Mouse (Mus musculus): ENCODE measurements around the gene Tmem151a. TPM values are rescaled to one million over a fixed set of nuclear protein-coding genes. Genes with fewer than 3 reads are reported as not detected.

The Tmem151a gene
- polyA plus RNA-seq (2014; fragmentation: Nextera tagmentation; extraction: Ambion mirVana), result 8.3 and 15.7 TPM in 2 replicates

- Histone ChIP-seq H3K4me3 (replicated peaks; ENCODE audit: low read depth, low read length) (peak within 1 kb of the TSS; percentile 52), H3K27me3 (ENCODE audit: control insufficient read depth, insufficient read depth, low read length) (peaks cover 59% of the 10 kb centered on the region), H3K9me3 (ENCODE audit: control insufficient read depth, low read length) (no peaks in the 10 kb centered on the region), H3K27ac (replicated peaks; ENCODE audit: low read depth, low read length) (no peak within 1 kb of the TSS), H3K4me2 (ENCODE audit: low read length) (peak within 1 kb of the TSS; percentile 73), H3K4me1 (ENCODE audit: control insufficient read depth, insufficient read depth, low read length) (peaks cover 15% of the 10 kb centered on the region; the same call in 1 of the 2 replicates), H3K9ac (replicated peaks; ENCODE audit: low read length) (peak within 1 kb of the TSS; percentile 65), H3K36me3 (ENCODE audit: control insufficient read depth, insufficient read depth, low read length) (peaks cover 6% of the 10 kb centered on the region; the same call in 1 of the 2 replicates)
- no peak for ATAC-seq (ENCODE audit: low FRiP score, low TSS enrichment)
- peak; percentile 48 for DNase-seq
- WGBS, result under 1% methylated on average over 69 of the region's 69 CpGs
These were observed at the start of gene Tmem151a for GRCm38 (mm10) chr19:5085145-5085863. Gene Tmem151a (minus strand): TSS chr19:5085531.

- Histone ChIP-seq H3K4me1 (ENCODE audit: control insufficient read depth, insufficient read depth, low read length) (no peaks in the 10 kb centered on the region), H3K9ac (replicated peaks; ENCODE audit: low read length) (no peak overlapping the region), H3K9me3 (ENCODE audit: control insufficient read depth, low read length) (no peaks in the 10 kb centered on the region), H3K27me3 (ENCODE audit: control insufficient read depth, insufficient read depth, low read length) (no peaks in the 10 kb centered on the region), H3K27ac (replicated peaks; ENCODE audit: low read depth, low read length) (no peak overlapping the region), H3K36me3 (ENCODE audit: control insufficient read depth, insufficient read depth, low read length) (peaks cover 33% of the 10 kb centered on the region), H3K4me2 (ENCODE audit: low read length) (no peak overlapping the region), H3K4me3 (replicated peaks; ENCODE audit: low read depth, low read length) (no peak overlapping the region)
- WGBS, result 83% methylated on average over 4 of the region's 4 CpGs
- DNase-seq, result no peak
- ATAC-seq (ENCODE audit: low FRiP score, low TSS enrichment), result no peak
These were observed 45.9 kb upstream of the Tmem151a start for GRCm38 (mm10) chr19:5131237-5131636.

- peaks cover 20% of the 10 kb centered on the region for H3K36me3 ChIP-seq (ENCODE audit: control insufficient read depth, insufficient read depth, low read length)
- 26% methylated on average over 1 of the region's 1 CpGs for WGBS
- no peak overlapping the region for H3K27ac ChIP-seq (replicated peaks; ENCODE audit: low read depth, low read length)
- no peak overlapping the region for H3K9ac ChIP-seq (replicated peaks; ENCODE audit: low read length)
- ATAC-seq (ENCODE audit: low FRiP score, low TSS enrichment) (no peak), DNase-seq (peak; percentile 27)
- no peaks in the 10 kb centered on the region for H3K4me1 ChIP-seq (ENCODE audit: control insufficient read depth, insufficient read depth, low read length)
- no peak overlapping the region for H3K4me3 ChIP-seq (replicated peaks; ENCODE audit: low read depth, low read length)
- H3K27me3 ChIP-seq (ENCODE audit: control insufficient read depth, insufficient read depth, low read length), result no peaks in the 10 kb centered on the region
- H3K4me2 ChIP-seq (ENCODE audit: low read length), result no peak overlapping the region
- H3K9me3 ChIP-seq (ENCODE audit: control insufficient read depth, low read length), result no peaks in the 10 kb centered on the region
These were observed 44.4 kb upstream of the Tmem151a start for GRCm38 (mm10) chr19:5129770-5130169.

GRCm38 (mm10) chr19:5124055-5124614 lies 38.8 kb upstream of the Tmem151a start:
- ATAC-seq (ENCODE audit: low FRiP score, low TSS enrichment) (no peak), DNase-seq (no peak)
- Histone ChIP-seq H3K27me3 (ENCODE audit: control insufficient read depth, insufficient read depth, low read length) (no peaks in the 10 kb centered on the region), H3K4me3 (replicated peaks; ENCODE audit: low read depth, low read length) (no peak overlapping the region), H3K9me3 (ENCODE audit: control insufficient read depth, low read length) (no peaks in the 10 kb centered on the region), H3K27ac (replicated peaks; ENCODE audit: low read depth, low read length) (no peak overlapping the region), H3K9ac (replicated peaks; ENCODE audit: low read length) (no peak overlapping the region), H3K36me3 (ENCODE audit: control insufficient read depth, insufficient read depth, low read length) (no peaks in the 10 kb centered on the region), H3K4me2 (ENCODE audit: low read length) (no peak overlapping the region), H3K4me1 (ENCODE audit: control insufficient read depth, insufficient read depth, low read length) (peaks cover 2% of the 10 kb centered on the region)
- 74% methylated on average over 7 of the region's 7 CpGs for whole genome bisulfite sequencing

- no peaks in the 10 kb centered on the region for H3K36me3 ChIP-seq (ENCODE audit: control insufficient read depth, insufficient read depth, low read length)
- no peak overlapping the region for H3K27ac ChIP-seq (replicated peaks; ENCODE audit: low read depth, low read length)
- H3K27me3 ChIP-seq (ENCODE audit: control insufficient read depth, insufficient read depth, low read length), result no peaks in the 10 kb centered on the region
- H3K4me2 ChIP-seq (ENCODE audit: low read length), result no peak overlapping the region
- 87% methylated on average over 3 of the region's 3 CpGs for WGBS
- peaks cover 5% of the 10 kb centered on the region for H3K4me1 ChIP-seq (ENCODE audit: control insufficient read depth, insufficient read depth, low read length)
- no peak overlapping the region for H3K9ac ChIP-seq (replicated peaks; ENCODE audit: low read length)
- DNase-seq (no peak), ATAC-seq (ENCODE audit: low FRiP score, low TSS enrichment) (no peak)
- no peak overlapping the region for H3K4me3 ChIP-seq (replicated peaks; ENCODE audit: low read depth, low read length)
- no peaks in the 10 kb centered on the region for H3K9me3 ChIP-seq (ENCODE audit: control insufficient read depth, low read length)
These were observed 37.9 kb upstream of the Tmem151a start for GRCm38 (mm10) chr19:5123241-5123640.

- 74% methylated on average over 10 of the region's 10 CpGs for WGBS
- no peak overlapping the region for H3K27ac ChIP-seq (replicated peaks; ENCODE audit: low read depth, low read length)
- DNase-seq (no peak), ATAC-seq (ENCODE audit: low FRiP score, low TSS enrichment) (no peak)
- no peaks in the 10 kb centered on the region for H3K9me3 ChIP-seq (ENCODE audit: control insufficient read depth, low read length)
- H3K27me3 ChIP-seq (ENCODE audit: control insufficient read depth, insufficient read depth, low read length), result no peaks in the 10 kb centered on the region
- no peak overlapping the region for H3K9ac ChIP-seq (replicated peaks; ENCODE audit: low read length)
- no peaks in the 10 kb centered on the region for H3K36me3 ChIP-seq (ENCODE audit: control insufficient read depth, insufficient read depth, low read length)
- no peak overlapping the region for H3K4me2 ChIP-seq (ENCODE audit: low read length)
- peaks cover 5% of the 10 kb centered on the region for H3K4me1 ChIP-seq (ENCODE audit: control insufficient read depth, insufficient read depth, low read length)
- H3K4me3 ChIP-seq (replicated peaks; ENCODE audit: low read depth, low read length), result no peak overlapping the region
These were observed 37.2 kb upstream of the Tmem151a start for GRCm38 (mm10) chr19:5122492-5122891.

DNA sequence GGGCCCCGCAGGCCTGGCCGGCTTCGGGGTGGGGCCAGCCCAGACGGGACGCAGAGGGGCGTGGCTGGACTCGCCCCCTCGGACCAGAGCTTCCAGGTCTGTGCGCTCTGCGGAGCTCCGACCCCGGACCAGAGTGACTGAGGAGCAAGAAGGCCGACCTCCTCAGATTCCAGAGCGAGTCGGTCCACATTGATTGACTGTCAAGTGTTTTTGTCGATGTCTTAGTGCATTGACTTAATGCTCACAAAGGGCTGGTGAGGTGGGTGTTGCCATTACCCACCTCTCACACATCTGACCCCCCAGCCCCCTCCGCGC lies 33.0 kb upstream of the Tmem151a start, which contains the start of gene Klc2:
Klc2 (minus strand) TSS at position 177 of the 315 bp plus-strand sequence.
- Histone ChIP-seq H3K9ac (replicated peaks; ENCODE audit: low read length) (peak within 1 kb of the TSS; percentile 88), H3K27ac (replicated peaks; ENCODE audit: low read depth, low read length) (peak within 1 kb of the TSS; percentile 93), H3K9me3 (ENCODE audit: control insufficient read depth, low read length) (no peaks in the 10 kb centered on the region), H3K4me3 (replicated peaks; ENCODE audit: low read depth, low read length) (peak within 1 kb of the TSS; percentile 92), H3K4me2 (ENCODE audit: low read length) (peak within 1 kb of the TSS; percentile 77), H3K36me3 (ENCODE audit: control insufficient read depth, insufficient read depth, low read length) (peaks cover 16% of the 10 kb centered on the region), H3K4me1 (ENCODE audit: control insufficient read depth, insufficient read depth, low read length) (peaks cover 13% of the 10 kb centered on the region), H3K27me3 (ENCODE audit: control insufficient read depth, insufficient read depth, low read length) (no peaks in the 10 kb centered on the region)
- under 1% methylated on average over 18 of the region's 18 CpGs for WGBS
- ATAC-seq (ENCODE audit: low FRiP score, low TSS enrichment), result peak; percentile 47
- no peak for DNase-seq

- Histone ChIP-seq H3K4me2 (ENCODE audit: low read length) (peak overlapping the region; percentile 77), H3K27ac (replicated peaks; ENCODE audit: low read depth, low read length) (peak overlapping the region; percentile 93), H3K4me3 (replicated peaks; ENCODE audit: low read depth, low read length) (peak overlapping the region; percentile 92), H3K36me3 (ENCODE audit: control insufficient read depth, insufficient read depth, low read length) (peaks cover 22% of the 10 kb centered on the region), H3K9me3 (ENCODE audit: control insufficient read depth, low read length) (no peaks in the 10 kb centered on the region), H3K9ac (replicated peaks; ENCODE audit: low read length) (peak overlapping the region; percentile 88), H3K27me3 (ENCODE audit: control insufficient read depth, insufficient read depth, low read length) (no peaks in the 10 kb centered on the region), H3K4me1 (ENCODE audit: control insufficient read depth, insufficient read depth, low read length) (peaks cover 13% of the 10 kb centered on the region)
- DNase-seq (peak; percentile 95), ATAC-seq (ENCODE audit: low FRiP score, low TSS enrichment) (peak; percentile 90)
- under 1% methylated on average over 83 of the region's 83 CpGs for whole genome bisulfite sequencing
These were observed 32.4 kb upstream of the Tmem151a start for GRCm38 (mm10) chr19:5117494-5118383.

Data from midbrain, embryonic 14.5 days (tissue).